Mouse (Mus musculus): Measurements from ENCODE around the gene Fbxl22. TPM values are rescaled to one million over a fixed set of nuclear protein-coding genes. Genes with fewer than 3 reads are reported as not detected.

The Fbxl22 gene
- polyA plus RNA-seq, 1 experiment from 2014 or later, result 1.8 TPM

DNA sequence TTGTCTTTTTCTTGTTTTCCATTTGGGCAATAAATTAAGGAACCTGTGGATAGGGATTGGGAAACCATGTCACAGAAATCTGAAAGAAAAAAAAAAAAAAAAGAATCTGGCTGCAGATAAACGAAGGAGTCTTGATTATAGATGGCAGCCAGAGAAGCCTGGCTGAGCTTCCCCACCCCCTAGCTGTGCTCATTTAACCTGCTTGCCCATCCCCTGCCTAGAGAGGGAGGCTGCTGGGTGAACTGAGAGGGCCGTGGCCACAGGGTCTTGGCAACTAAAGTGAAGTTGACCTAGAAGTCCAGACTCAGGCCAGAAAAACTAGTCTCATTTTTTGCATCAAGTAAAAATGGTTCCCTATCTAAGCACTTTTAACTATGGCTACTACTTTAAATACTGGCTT is 3.4 kb downstream of the Fbxl22 start:
- no peak for ATAC-seq
- peaks cover 21% of the 10 kb centered on the region for H3K4me1 ChIP-seq (replicated peaks; ENCODE audit: control insufficient read depth, insufficient read depth, low read length)
- H3K4me2 ChIP-seq (ENCODE audit: low read length), result peak overlapping the region; percentile 95
- H3K4me3 ChIP-seq (replicated peaks; ENCODE audit: low read length), result peak overlapping the region; percentile 71
- H3K27ac ChIP-seq (ENCODE audit: low read length), result peak overlapping the region; percentile 98
- H3K9ac ChIP-seq (replicated peaks; ENCODE audit: low read depth, low read length), result peak overlapping the region; percentile 87
- H3K36me3 ChIP-seq (ENCODE audit: control insufficient read depth, insufficient read depth), result peaks cover 18% of the 10 kb centered on the region
- no peaks in the 10 kb centered on the region for H3K27me3 ChIP-seq (replicated peaks; ENCODE audit: control insufficient read depth, insufficient read depth, low read length)
- 0% methylated on average over 2 of the region's 2 CpGs for WGBS
- no peaks in the 10 kb centered on the region for H3K9me3 ChIP-seq (ENCODE audit: control insufficient read depth, low read length)

DNA sequence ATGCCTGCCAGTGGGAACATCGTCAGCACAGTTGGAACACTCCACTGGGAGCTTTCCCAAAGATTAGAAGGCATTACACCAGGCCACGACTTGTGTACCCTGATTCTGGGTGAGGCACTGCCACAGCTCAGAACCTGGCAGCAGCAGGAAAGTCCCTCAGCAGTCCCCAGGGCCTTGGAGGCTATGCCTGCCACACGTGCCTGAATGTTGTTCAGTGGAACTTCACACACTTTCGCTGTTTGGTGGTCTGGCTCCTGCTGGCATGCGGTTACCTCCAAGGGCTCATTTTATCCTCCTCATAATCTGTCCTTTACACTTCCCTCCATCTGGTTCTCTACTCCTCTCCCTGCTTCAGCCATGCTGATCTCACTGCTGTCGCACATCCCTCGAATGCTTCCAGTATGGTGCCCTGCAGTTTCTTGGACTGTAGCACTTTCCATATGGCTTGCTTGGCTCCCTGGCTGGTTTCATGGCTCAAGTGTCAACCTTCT is 4.0 kb downstream of the Fbxl22 start:
- no peak overlapping the region for H3K4me3 ChIP-seq (replicated peaks; ENCODE audit: low read length)
- no peaks in the 10 kb centered on the region for H3K9me3 ChIP-seq (ENCODE audit: control insufficient read depth, low read length)
- no peak overlapping the region for H3K9ac ChIP-seq (replicated peaks; ENCODE audit: low read depth, low read length)
- peaks cover 16% of the 10 kb centered on the region for H3K36me3 ChIP-seq (ENCODE audit: control insufficient read depth, insufficient read depth)
- H3K4me2 ChIP-seq (ENCODE audit: low read length), result peak overlapping the region; percentile 95
- peaks cover 23% of the 10 kb centered on the region for H3K4me1 ChIP-seq (replicated peaks; ENCODE audit: control insufficient read depth, insufficient read depth, low read length)
- no peak for ATAC-seq
- H3K27me3 ChIP-seq (replicated peaks; ENCODE audit: control insufficient read depth, insufficient read depth, low read length), result no peaks in the 10 kb centered on the region
- 41% methylated on average over 7 of the region's 7 CpGs for WGBS
- H3K27ac ChIP-seq (ENCODE audit: low read length), result peak overlapping the region; percentile 98

DNA sequence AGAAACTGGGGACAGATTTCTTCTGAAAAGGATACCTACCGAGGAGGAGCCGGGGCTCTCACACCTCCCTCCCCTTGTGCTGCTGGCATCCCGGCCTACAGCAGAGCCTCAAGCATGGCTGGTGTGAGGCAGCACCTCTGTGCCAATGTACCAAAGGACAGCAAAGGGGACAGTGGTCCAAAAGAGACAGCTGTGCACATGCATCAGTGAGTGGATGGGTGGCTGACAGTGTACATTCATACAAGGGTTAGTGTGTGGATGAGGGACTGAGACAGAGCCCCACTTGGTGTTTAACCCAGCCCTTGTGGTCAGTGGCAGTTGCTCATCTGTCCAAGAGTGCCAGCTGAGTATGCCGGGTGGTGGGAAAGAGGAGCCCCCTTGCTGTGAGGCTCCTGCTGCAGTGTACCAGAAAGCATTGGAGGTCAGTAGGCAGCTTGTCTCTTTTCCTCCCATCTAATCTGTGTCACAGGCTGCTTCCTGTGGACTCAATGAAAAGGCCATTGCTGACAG is 5.4 kb downstream of the Fbxl22 start:
- no peaks in the 10 kb centered on the region for H3K9me3 ChIP-seq (ENCODE audit: control insufficient read depth, low read length)
- H3K27ac ChIP-seq (ENCODE audit: low read length), result peak overlapping the region; percentile 0; the same call in 1 of the 2 replicates
- peaks cover 22% of the 10 kb centered on the region for H3K36me3 ChIP-seq (ENCODE audit: control insufficient read depth, insufficient read depth)
- H3K9ac ChIP-seq (replicated peaks; ENCODE audit: low read depth, low read length), result no peak overlapping the region
- H3K4me1 ChIP-seq (replicated peaks; ENCODE audit: control insufficient read depth, insufficient read depth, low read length), result peaks cover 30% of the 10 kb centered on the region
- WGBS, result 67% methylated on average over 4 of the region's 4 CpGs
- no peak overlapping the region for H3K4me3 ChIP-seq (replicated peaks; ENCODE audit: low read length)
- no peak for ATAC-seq
- H3K4me2 ChIP-seq (ENCODE audit: low read length), result no peak overlapping the region
- H3K27me3 ChIP-seq (replicated peaks; ENCODE audit: control insufficient read depth, insufficient read depth, low read length), result no peaks in the 10 kb centered on the region

DNA sequence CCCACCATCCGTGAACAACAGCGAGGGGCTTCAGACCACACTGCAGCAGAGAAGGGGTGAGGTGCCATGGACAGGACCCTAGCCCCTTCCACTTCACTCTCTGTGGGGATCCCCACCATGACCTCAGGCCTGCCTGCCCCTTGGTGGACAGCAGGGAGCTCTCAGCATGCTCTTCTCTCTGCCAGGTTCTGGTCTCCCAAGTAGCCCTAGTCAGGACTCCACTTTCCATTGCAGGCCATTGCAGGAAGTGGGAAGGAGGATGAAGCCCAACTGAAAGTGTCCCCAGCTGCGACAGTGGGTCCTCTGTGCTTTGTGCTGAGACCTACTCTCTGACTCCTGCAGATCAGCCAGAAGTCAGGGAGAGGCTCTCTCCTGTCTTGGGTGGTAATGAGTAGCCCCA is 6.7 kb downstream of the Fbxl22 start:
- H3K4me1 ChIP-seq (replicated peaks; ENCODE audit: control insufficient read depth, insufficient read depth, low read length), result peaks cover 30% of the 10 kb centered on the region
- WGBS, result 86% methylated on average over 3 of the region's 3 CpGs
- H3K27me3 ChIP-seq (replicated peaks; ENCODE audit: control insufficient read depth, insufficient read depth, low read length), result no peaks in the 10 kb centered on the region
- H3K4me2 ChIP-seq (ENCODE audit: low read length), result no peak overlapping the region
- H3K27ac ChIP-seq (ENCODE audit: low read length), result no peak overlapping the region
- H3K36me3 ChIP-seq (ENCODE audit: control insufficient read depth, insufficient read depth), result peaks cover 22% of the 10 kb centered on the region
- no peak overlapping the region for H3K4me3 ChIP-seq (replicated peaks; ENCODE audit: low read length)
- H3K9ac ChIP-seq (replicated peaks; ENCODE audit: low read depth, low read length), result no peak overlapping the region
- no peak for ATAC-seq
- no peaks in the 10 kb centered on the region for H3K9me3 ChIP-seq (ENCODE audit: control insufficient read depth, low read length)

DNA sequence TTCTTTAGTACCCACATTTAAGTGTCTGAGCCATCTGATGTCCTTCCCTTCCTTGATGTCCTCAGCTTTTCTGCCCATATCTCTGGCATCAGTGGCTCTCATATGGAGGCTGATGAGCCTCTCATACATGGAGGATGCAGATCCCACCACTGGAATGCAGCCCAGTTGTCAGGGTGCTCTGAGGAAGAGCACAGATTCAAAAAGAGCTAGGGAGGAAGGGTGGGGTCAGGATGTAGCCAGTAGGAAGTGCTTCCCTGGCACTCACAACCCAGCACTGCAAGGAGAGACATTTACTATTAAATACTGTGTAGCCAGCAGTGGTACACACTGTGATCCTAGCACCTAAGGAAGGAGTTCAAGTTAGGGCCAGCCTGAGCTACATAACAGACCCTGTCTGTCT is 8.0 kb downstream of the Fbxl22 start:
- peaks cover 31% of the 10 kb centered on the region for H3K36me3 ChIP-seq (ENCODE audit: control insufficient read depth, insufficient read depth)
- peak overlapping the region; percentile 78 for H3K27ac ChIP-seq (ENCODE audit: low read length)
- H3K9me3 ChIP-seq (ENCODE audit: control insufficient read depth, low read length), result no peaks in the 10 kb centered on the region
- H3K4me1 ChIP-seq (replicated peaks; ENCODE audit: control insufficient read depth, insufficient read depth, low read length), result peaks cover 28% of the 10 kb centered on the region
- ATAC-seq, result no peak
- H3K27me3 ChIP-seq (replicated peaks; ENCODE audit: control insufficient read depth, insufficient read depth, low read length), result no peaks in the 10 kb centered on the region
- no peak overlapping the region for H3K4me2 ChIP-seq (ENCODE audit: low read length)
- H3K9ac ChIP-seq (replicated peaks; ENCODE audit: low read depth, low read length), result no peak overlapping the region
- no peak overlapping the region for H3K4me3 ChIP-seq (replicated peaks; ENCODE audit: low read length)

DNA sequence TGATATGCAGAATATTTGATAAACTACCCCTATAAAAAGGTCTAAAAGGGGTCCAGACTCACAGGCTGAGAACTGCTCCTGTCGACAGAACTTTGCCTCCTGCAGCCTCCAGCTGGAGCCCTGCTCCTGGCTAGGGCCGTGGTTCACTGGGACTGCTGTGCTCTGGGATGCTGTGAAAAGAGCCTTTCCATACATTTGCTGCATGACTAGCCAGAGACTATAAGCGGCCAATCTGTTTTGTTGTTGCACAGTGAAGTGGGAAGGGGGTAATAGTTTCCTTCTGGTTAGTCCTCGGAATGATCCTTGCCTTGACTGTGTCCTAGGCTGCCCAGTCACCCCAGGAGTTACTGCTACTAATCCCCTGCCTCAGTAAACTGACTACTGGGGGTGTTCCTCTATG is 8.4 kb downstream of the Fbxl22 start:
- Histone ChIP-seq H3K4me2 (ENCODE audit: low read length) (no peak overlapping the region), H3K4me3 (replicated peaks; ENCODE audit: low read length) (no peak overlapping the region), H3K36me3 (ENCODE audit: control insufficient read depth, insufficient read depth) (peaks cover 35% of the 10 kb centered on the region), H3K9me3 (ENCODE audit: control insufficient read depth, low read length) (no peaks in the 10 kb centered on the region), H3K27me3 (replicated peaks; ENCODE audit: control insufficient read depth, insufficient read depth, low read length) (no peaks in the 10 kb centered on the region), H3K27ac (ENCODE audit: low read length) (peak overlapping the region; percentile 78), H3K4me1 (replicated peaks; ENCODE audit: control insufficient read depth, insufficient read depth, low read length) (peaks cover 27% of the 10 kb centered on the region), H3K9ac (replicated peaks; ENCODE audit: low read depth, low read length) (no peak overlapping the region)
- WGBS, result 4% methylated on average over 4 of the region's 4 CpGs
- ATAC-seq, result peak; percentile 81

DNA sequence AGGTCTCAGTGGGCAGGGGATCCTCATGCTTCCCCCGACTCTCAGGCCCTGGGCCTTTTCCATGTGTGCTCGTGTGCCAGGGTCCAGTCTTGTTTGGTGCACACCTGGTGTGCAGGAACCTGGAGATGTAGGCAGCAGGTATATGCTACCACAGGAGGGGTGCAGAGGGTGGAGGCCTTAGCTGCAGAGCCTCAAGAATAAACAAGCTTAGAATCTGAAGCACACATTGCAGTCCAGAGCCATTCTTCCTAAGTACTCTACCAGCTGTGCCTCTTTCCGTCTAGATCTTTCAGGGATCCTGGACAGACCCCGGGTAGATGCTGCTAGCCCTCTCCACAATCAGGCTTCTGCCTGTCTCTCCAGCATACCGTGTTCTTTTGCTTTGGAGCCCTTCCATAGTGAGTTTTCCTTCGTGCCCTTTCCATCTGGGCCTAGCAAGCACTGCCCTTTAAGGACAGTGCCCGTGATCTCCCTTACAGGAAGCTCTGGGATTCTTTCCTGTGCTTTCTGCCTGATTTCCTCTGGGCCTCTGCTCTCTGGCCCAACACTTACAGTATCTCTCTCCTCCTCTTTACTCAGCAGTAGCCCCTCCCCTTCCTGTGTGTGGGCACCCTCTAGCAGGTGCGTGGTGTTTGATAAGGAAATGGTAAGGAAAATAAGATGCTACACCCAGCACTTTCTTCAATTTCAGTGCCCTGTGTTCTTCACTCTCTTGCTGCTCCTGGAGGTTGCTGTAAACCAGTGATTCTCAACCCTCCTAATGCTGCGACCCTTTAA is 9.1 kb downstream of the Fbxl22 start:
- peak overlapping the region; percentile 78 for H3K27ac ChIP-seq (ENCODE audit: low read length)
- H3K27me3 ChIP-seq (replicated peaks; ENCODE audit: control insufficient read depth, insufficient read depth, low read length), result no peaks in the 10 kb centered on the region
- no peak for ATAC-seq
- H3K4me1 ChIP-seq (replicated peaks; ENCODE audit: control insufficient read depth, insufficient read depth, low read length), result peaks cover 20% of the 10 kb centered on the region
- H3K9ac ChIP-seq (replicated peaks; ENCODE audit: low read depth, low read length), result no peak overlapping the region; the same call in 1 of the 2 replicates
- no peaks in the 10 kb centered on the region for H3K9me3 ChIP-seq (ENCODE audit: control insufficient read depth, low read length)
- H3K36me3 ChIP-seq (ENCODE audit: control insufficient read depth, insufficient read depth), result peaks cover 37% of the 10 kb centered on the region
- no peak overlapping the region for H3K4me2 ChIP-seq (ENCODE audit: low read length)
- H3K4me3 ChIP-seq (replicated peaks; ENCODE audit: low read length), result no peak overlapping the region
- WGBS, result 31% methylated on average over 9 of the region's 9 CpGs

DNA sequence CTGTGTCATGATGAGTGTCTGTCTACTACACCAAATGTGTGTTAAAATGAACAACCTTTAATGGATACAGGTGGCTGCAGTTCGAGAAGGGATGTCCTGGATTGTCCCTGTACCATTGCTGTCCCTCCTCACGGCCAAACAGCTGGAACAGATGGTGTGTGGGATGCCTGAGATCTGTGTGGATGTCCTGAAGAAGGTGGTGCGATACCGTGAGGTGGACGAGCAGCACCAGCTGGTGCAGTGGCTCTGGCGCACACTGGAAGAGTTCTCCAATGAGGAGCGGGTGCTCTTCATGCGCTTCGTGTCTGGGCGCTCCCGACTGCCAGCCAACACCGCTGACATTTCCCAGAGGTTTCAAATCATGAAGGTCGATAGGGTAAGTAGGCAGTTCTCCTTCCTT is 9.9 kb downstream of the Fbxl22 start:
- no peak overlapping the region for H3K4me2 ChIP-seq (ENCODE audit: low read length)
- 89% methylated on average over 13 of the region's 13 CpGs for WGBS
- no peaks in the 10 kb centered on the region for H3K9me3 ChIP-seq (ENCODE audit: control insufficient read depth, low read length)
- no peak for ATAC-seq
- H3K36me3 ChIP-seq (ENCODE audit: control insufficient read depth, insufficient read depth), result peaks cover 37% of the 10 kb centered on the region
- peak overlapping the region; percentile 13; the same call in 1 of the 2 replicates for H3K27ac ChIP-seq (ENCODE audit: low read length)
- H3K27me3 ChIP-seq (replicated peaks; ENCODE audit: control insufficient read depth, insufficient read depth, low read length), result no peaks in the 10 kb centered on the region
- peaks cover 15% of the 10 kb centered on the region for H3K4me1 ChIP-seq (replicated peaks; ENCODE audit: control insufficient read depth, insufficient read depth, low read length)
- no peak overlapping the region for H3K9ac ChIP-seq (replicated peaks; ENCODE audit: low read depth, low read length)
- no peak overlapping the region for H3K4me3 ChIP-seq (replicated peaks; ENCODE audit: low read length)

DNA sequence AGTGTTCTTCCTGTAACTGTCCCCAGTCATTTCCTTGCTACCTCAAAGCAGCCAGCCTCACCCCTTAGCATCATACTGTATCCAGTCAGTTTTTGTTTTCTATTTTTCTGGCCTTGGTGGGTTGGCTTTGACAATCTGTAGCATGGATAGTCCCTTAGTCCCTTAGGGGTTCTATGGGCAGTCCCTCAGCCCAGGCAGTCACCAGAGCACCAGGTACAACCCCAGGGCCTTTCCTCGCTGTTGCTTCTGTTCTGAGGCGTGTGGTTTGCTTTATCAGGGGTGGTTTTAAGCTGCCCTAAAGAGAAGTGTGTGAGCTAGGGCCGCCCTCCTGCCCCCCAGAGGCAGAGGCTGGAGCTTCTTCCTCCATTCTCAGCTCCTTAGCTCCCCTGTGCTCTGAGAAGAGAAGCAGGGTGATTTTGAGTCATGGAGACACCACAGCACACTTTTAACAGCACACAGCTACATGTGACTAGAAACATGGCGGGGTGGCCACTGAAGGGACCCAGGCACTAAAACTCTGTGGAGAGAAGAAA is 10.4 kb downstream of the Fbxl22 start:
- H3K36me3 ChIP-seq (ENCODE audit: control insufficient read depth, insufficient read depth), result peaks cover 32% of the 10 kb centered on the region
- H3K27me3 ChIP-seq (replicated peaks; ENCODE audit: control insufficient read depth, insufficient read depth, low read length), result no peaks in the 10 kb centered on the region
- WGBS, result 86% methylated on average over 4 of the region's 4 CpGs

More for the DNA sequence above, 10.4 kb downstream of the Fbxl22 start:
- Histone ChIP-seq H3K4me3 (replicated peaks; ENCODE audit: low read length) (no peak overlapping the region), H3K9ac (replicated peaks; ENCODE audit: low read depth, low read length) (no peak overlapping the region), H3K27ac (ENCODE audit: low read length) (no peak overlapping the region; the same call in 1 of the 2 replicates), H3K9me3 (ENCODE audit: control insufficient read depth, low read length) (no peaks in the 10 kb centered on the region), H3K4me1 (replicated peaks; ENCODE audit: control insufficient read depth, insufficient read depth, low read length) (peaks cover 15% of the 10 kb centered on the region), H3K4me2 (ENCODE audit: low read length) (no peak overlapping the region)
- no peak for ATAC-seq

All from forebrain, embryonic 16.5 days (tissue).